Mouse (Mus musculus): Measurements from ENCODE around the gene 1700025C18Rik. TPM values are rescaled to one million over a fixed set of nuclear protein-coding genes. Genes with fewer than 3 reads are reported as not detected.

Gene 1700025C18Rik
- polyA plus RNA-seq, 2 experiments, result not detected

- Histone ChIP-seq H3K27me3 (ENCODE audit: control insufficient read depth, insufficient read depth, low read length) (no peaks in the 10 kb centered on the region), H3K4me2 (replicated peaks; ENCODE audit: low read depth, low read length, severe bottlenecking) (no peak overlapping the region), H3K9ac (ENCODE audit: low read depth, low read length, severe bottlenecking) (no peak overlapping the region), H3K4me1 (ENCODE audit: control insufficient read depth, insufficient read depth, low read length) (peaks cover 7% of the 10 kb centered on the region; the same call in 1 of the 2 replicates), H3K27ac (replicated peaks; ENCODE audit: low read depth, low read length) (no peak overlapping the region), H3K4me3 (replicated peaks; ENCODE audit: low read length) (no peak overlapping the region), H3K36me3 (ENCODE audit: control insufficient read depth, insufficient read depth, low read length) (no peaks in the 10 kb centered on the region), H3K9me3 (ENCODE audit: control insufficient read depth, low read length) (no peaks in the 10 kb centered on the region)
- DNase-seq (ENCODE audit: low spot score) (no peak), ATAC-seq (ENCODE audit: low FRiP score, low read depth) (no peak)
- 83% methylated on average over 18 of the region's 18 CpGs for WGBS
- no peak for TF ChIP-seq POLR2A (IDR thresholded peaks at IDR 0.05; ENCODE audit: borderline replicate concordance, extremely low read depth, insufficient read depth, insufficient read length)
Observed at GRCm38 (mm10) chr2:165050826-165051548, 39.6 kb downstream of the 1700025C18Rik start.

- Histone ChIP-seq H3K4me3 (replicated peaks; ENCODE audit: low read length) (no peak overlapping the region), H3K9ac (ENCODE audit: low read depth, low read length, severe bottlenecking) (no peak overlapping the region), H3K4me1 (ENCODE audit: control insufficient read depth, insufficient read depth, low read length) (no peaks in the 10 kb centered on the region), H3K27ac (replicated peaks; ENCODE audit: low read depth, low read length) (no peak overlapping the region), H3K27me3 (ENCODE audit: control insufficient read depth, insufficient read depth, low read length) (no peaks in the 10 kb centered on the region), H3K36me3 (ENCODE audit: control insufficient read depth, insufficient read depth, low read length) (no peaks in the 10 kb centered on the region), H3K9me3 (ENCODE audit: control insufficient read depth, low read length) (no peaks in the 10 kb centered on the region), H3K4me2 (replicated peaks; ENCODE audit: low read depth, low read length, severe bottlenecking) (no peak overlapping the region)
- ATAC-seq (ENCODE audit: low FRiP score, low read depth) (no peak), DNase-seq (ENCODE audit: low spot score) (no peak)
- WGBS, result 65% methylated on average over 5 of the region's 5 CpGs
- TF ChIP-seq POLR2A (IDR thresholded peaks at IDR 0.05; ENCODE audit: borderline replicate concordance, extremely low read depth, insufficient read depth, insufficient read length), result no peak
Observed at GRCm38 (mm10) chr2:165049044-165049443, 41.5 kb downstream of the 1700025C18Rik start.

- Histone ChIP-seq H3K27me3 (ENCODE audit: control insufficient read depth, insufficient read depth, low read length) (no peaks in the 10 kb centered on the region), H3K9ac (ENCODE audit: low read depth, low read length, severe bottlenecking) (no peak overlapping the region), H3K4me2 (replicated peaks; ENCODE audit: low read depth, low read length, severe bottlenecking) (no peak overlapping the region), H3K4me3 (replicated peaks; ENCODE audit: low read length) (no peak overlapping the region), H3K36me3 (ENCODE audit: control insufficient read depth, insufficient read depth, low read length) (no peaks in the 10 kb centered on the region), H3K27ac (replicated peaks; ENCODE audit: low read depth, low read length) (no peak overlapping the region), H3K4me1 (ENCODE audit: control insufficient read depth, insufficient read depth, low read length) (no peaks in the 10 kb centered on the region), H3K9me3 (ENCODE audit: control insufficient read depth, low read length) (no peaks in the 10 kb centered on the region)
- no peak for TF ChIP-seq POLR2A (IDR thresholded peaks at IDR 0.05; ENCODE audit: borderline replicate concordance, extremely low read depth, insufficient read depth, insufficient read length)
- WGBS, result 59% methylated on average over 2 of the region's 2 CpGs
- DNase-seq (ENCODE audit: low spot score), result no peak
- ATAC-seq (ENCODE audit: low FRiP score, low read depth), result no peak
Observed at GRCm38 (mm10) chr2:165043729-165044128, 46.8 kb downstream of the 1700025C18Rik start.

- ATAC-seq (ENCODE audit: low FRiP score, low read depth) (no peak), DNase-seq (ENCODE audit: low spot score) (no peak)
- H3K4me1 ChIP-seq (ENCODE audit: control insufficient read depth, insufficient read depth, low read length), result no peaks in the 10 kb centered on the region
- no peak overlapping the region for H3K27ac ChIP-seq (replicated peaks; ENCODE audit: low read depth, low read length)
- no peak overlapping the region for H3K4me3 ChIP-seq (replicated peaks; ENCODE audit: low read length)
- WGBS, result 4% methylated on average over 17 of the region's 17 CpGs
- H3K4me2 ChIP-seq (replicated peaks; ENCODE audit: low read depth, low read length, severe bottlenecking), result no peak overlapping the region
- no peaks in the 10 kb centered on the region for H3K9me3 ChIP-seq (ENCODE audit: control insufficient read depth, low read length)
- H3K27me3 ChIP-seq (ENCODE audit: control insufficient read depth, insufficient read depth, low read length), result no peaks in the 10 kb centered on the region
- TF ChIP-seq POLR2A (IDR thresholded peaks at IDR 0.05; ENCODE audit: borderline replicate concordance, extremely low read depth, insufficient read depth, insufficient read length), result no peak
- H3K9ac ChIP-seq (ENCODE audit: low read depth, low read length, severe bottlenecking), result no peak overlapping the region
- H3K36me3 ChIP-seq (ENCODE audit: control insufficient read depth, insufficient read depth, low read length), result no peaks in the 10 kb centered on the region
Observed at GRCm38 (mm10) chr2:165043090-165043636, 47.4 kb downstream of the 1700025C18Rik start.

- ATAC-seq (ENCODE audit: low FRiP score, low read depth), result no peak
- WGBS, result 60% methylated on average over 5 of the region's 5 CpGs
Observed at GRCm38 (mm10) chr2:165042126-165042525, 48.4 kb downstream of the 1700025C18Rik start.

More at GRCm38 (mm10) chr2:165042126-165042525, 48.4 kb downstream of the 1700025C18Rik start:
- Histone ChIP-seq H3K9ac (ENCODE audit: low read depth, low read length, severe bottlenecking) (no peak overlapping the region), H3K4me1 (ENCODE audit: control insufficient read depth, insufficient read depth, low read length) (no peaks in the 10 kb centered on the region), H3K4me3 (replicated peaks; ENCODE audit: low read length) (no peak overlapping the region), H3K4me2 (replicated peaks; ENCODE audit: low read depth, low read length, severe bottlenecking) (no peak overlapping the region), H3K27ac (replicated peaks; ENCODE audit: low read depth, low read length) (no peak overlapping the region), H3K9me3 (ENCODE audit: control insufficient read depth, low read length) (no peaks in the 10 kb centered on the region), H3K27me3 (ENCODE audit: control insufficient read depth, insufficient read depth, low read length) (no peaks in the 10 kb centered on the region), H3K36me3 (ENCODE audit: control insufficient read depth, insufficient read depth, low read length) (no peaks in the 10 kb centered on the region)
- DNase-seq (ENCODE audit: low spot score), result no peak
- TF ChIP-seq POLR2A (IDR thresholded peaks at IDR 0.05; ENCODE audit: borderline replicate concordance, extremely low read depth, insufficient read depth, insufficient read length), result no peak

Measured in limb, embryonic 14.5 days (tissue).